Mouse (Mus musculus): Measurements from ENCODE around the gene Slc8a1.

The Slc8a1 gene

DNA sequence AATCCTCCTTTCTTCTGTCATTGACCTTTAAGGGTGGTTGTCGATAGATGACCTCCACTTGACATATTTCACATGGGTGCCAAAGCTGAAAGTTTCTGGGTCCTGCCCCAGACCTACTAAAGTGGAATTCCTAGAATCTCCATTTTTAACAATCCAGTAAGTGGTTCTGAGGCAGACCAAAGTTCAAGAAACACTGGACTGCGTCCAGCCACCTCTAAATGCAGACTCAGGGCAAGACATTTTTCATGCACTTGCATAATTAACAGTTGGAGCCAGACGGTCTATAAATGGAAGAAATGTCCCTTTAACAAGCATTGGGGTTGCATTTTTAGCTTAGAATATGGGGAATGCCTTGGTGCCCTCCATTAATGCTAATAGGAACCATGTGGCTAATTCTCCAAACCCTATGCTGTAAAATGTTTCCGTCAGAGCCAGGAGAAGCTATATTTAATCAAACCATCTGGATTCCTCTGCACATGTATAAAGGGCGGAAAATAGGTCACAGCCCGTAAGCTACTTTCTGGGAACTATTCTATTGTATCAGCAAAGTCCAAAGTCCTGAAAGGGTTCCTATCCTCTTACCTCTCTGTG is 224.7 kb downstream of the Slc8a1 start:
- no peak for DNase-seq (ENCODE audit: low spot score)

- DNase-seq (ENCODE audit: low spot score) = no peak
Observed at GRCm38 (mm10) chr17:81505162-81505685, 233.0 kb downstream of the Slc8a1 start.

GRCm38 (mm10) chr17:81504040-81504439 is 234.1 kb downstream of the Slc8a1 start:
- DNase-seq (ENCODE audit: low spot score) = no peak

GRCm38 (mm10) chr17:81502732-81503131 is 235.4 kb downstream of the Slc8a1 start:
- DNase-seq (ENCODE audit: low spot score) = no peak

DNA sequence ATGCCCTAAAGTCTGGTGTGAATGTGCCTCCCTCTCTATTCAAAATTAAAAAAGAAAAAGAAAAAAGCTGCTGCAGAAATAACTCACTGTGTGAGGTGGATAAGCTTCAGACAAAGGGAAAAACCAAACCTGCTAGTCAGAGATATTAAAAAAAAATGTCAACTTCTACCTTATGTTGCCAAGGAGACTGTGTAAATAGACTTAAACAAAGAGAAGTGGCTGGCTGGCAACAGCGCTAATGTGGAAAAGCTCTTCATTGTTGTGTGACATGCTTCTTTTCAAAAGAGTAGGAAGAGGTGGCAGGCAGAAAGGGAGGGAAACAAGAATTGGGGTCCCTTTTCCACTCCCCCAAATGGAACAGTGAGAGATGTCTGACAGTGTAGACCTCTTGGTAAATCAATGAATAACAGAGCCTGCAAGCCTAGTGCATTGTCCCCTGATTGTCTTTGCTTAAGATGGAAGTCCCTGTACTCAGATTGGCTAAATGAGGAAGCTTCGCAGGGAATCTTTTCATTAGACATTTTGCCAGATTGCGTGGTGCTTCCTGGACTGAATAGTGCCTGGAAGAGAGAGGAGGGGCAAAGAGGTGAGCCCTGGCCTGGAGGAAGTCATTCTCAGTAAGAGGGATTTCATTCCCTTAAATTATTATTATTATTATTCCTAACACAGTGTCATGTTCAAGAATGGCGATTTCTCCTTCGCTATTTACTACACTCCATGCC is 237.3 kb downstream of the Slc8a1 start:
- no peak for DNase-seq (ENCODE audit: low spot score)

DNA sequence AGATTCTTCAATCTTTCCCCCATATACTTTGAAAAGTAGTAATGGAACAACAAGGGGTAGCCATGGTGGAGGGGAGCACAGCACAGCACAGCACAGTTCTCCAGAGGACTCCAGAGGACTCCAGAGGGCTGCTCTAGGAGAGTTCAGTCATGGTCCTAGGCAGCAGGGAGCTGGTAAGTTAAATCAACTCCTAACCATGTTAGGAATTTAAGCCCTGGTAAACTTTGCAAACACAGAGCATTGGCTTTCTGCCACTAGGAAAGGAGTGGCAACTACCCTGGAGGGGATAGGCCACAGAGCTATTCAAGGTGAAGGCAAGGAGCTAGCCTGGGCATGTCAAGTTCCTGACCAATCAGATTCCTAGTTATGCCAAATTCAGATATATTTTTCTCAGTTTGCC is 240.3 kb downstream of the Slc8a1 start:
- DNase-seq (ENCODE audit: low spot score) = no peak

- no peak for DNase-seq (ENCODE audit: low spot score)
Observed at GRCm38 (mm10) chr17:81496616-81497015, 241.6 kb downstream of the Slc8a1 start.

- no peak for DNase-seq (ENCODE audit: low spot score)
Observed at GRCm38 (mm10) chr17:81492216-81492865, 245.8 kb downstream of the Slc8a1 start.

DNA sequence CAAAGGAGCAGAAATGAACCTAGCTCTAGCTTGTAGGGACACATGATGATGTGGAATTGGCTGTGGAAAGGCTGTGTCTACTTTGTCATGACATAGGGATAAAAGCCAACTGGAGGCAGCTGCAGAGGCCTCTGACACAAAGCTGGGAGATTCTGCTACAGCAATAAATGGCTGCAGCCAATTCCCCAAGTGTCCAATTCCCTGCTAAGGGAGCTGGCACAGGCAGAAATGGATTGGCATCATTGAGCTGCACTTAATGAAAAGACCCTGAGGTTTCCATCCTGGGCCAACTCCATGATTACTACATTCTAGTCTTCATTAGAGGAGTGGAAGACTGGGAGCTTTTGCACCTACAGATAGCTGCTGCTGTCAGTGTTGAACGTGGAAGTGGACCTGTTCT is 251.8 kb downstream of the Slc8a1 start:
- no peak for DNase-seq (ENCODE audit: low spot score)

GRCm38 (mm10) chr17:81481843-81482490 is 256.2 kb downstream of the Slc8a1 start:
- no peak for DNase-seq (ENCODE audit: low spot score)

DNA sequence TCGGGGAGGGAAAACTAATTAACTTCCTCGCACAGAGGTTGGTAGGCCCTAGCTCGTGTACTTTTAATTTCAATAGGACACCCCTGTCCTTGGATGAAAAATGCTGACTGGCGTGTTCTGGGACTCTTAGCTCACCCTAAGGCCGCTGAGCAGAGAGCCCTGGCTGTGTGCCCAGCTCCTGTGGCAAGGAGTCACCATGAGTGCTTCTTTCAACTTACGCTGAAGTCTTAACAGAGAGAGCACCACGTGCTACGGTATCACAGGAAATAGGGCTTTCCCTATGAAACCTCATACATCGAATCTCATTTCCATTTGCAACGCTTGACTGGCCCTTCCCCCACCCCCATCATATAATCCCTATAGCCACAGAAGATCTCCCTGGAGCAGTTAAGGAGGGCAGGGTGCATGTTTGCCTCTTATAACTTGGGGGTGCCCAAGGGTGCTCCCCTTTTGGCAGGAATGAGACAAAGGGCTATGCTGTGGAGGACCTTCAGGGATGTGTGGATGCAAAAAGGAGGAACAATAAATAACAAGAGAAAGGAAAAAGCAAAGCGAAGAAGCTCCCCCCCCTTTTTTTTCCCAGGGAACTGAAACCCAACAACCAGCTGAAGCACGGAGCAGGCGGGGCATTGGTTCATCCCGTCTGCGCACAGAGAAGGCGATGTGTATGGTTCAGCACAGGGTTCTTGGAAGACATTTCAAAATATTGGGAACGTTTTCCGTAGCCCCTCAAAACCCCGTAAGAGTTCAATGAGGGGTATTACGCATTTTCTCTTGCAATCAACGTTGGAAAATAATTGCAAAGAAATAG is 257.6 kb downstream of the Slc8a1 start:
- DNase-seq (ENCODE audit: low spot score) = no peak

DNA sequence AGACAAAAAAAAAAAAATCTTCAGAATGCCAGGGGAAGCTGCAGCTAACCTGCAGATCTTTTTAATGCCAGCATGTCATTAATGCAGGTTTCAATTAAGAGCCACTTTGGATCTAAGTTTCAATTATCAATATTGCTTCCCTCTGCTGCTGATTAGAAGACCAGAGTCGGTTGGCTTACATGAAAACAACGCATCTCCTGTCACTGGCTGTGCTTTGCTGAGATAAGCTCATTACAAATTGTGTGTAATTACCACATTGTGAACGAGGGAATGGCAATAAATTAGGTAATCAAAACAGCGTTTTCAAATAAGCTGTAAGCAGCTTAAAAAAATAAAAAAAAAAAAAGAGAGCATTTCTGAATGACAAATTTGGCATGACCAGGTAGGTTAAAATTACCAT is 258.4 kb downstream of the Slc8a1 start:
- DNase-seq (ENCODE audit: low spot score) = no peak

DNA sequence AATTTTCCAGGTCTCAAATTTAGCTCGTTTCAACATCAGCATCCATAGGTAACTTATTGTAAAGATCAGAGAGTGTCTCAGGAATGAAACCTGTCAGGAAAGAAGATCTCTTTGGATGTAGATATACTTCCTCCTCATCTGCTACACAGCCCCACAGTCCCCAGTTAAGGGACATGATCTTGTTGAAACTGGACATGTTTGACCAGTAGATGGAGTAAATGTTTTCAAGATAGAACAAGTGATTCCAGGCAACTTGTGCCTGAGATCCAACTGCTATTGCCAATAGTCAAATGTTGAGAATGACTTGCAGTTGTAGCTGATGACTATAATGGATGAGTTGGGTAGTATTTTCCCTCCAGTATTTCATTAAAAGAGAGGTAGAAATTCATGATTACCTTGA is 260.8 kb downstream of the Slc8a1 start:
- DNase-seq (ENCODE audit: low spot score) = no peak

DNA sequence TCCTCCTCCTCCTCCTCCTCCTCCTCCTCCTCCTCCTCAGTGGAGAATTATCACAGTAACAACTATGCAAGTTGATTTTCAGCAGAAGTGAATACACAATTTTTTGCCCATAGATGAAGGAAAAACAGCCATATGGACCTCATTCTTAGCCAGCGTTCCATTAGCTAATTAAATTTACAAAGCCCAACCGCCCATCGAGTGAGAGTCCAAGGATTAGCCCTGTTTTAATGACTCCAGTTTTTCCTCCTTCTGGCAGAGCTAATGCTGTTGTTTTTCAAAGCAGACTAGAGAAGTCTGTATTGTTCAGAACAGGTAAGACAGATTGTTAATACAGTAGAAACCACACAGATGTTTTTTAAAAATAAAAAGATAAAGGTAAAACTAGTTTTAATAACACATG is 264.8 kb downstream of the Slc8a1 start:
- no peak for DNase-seq (ENCODE audit: low spot score)

DNA sequence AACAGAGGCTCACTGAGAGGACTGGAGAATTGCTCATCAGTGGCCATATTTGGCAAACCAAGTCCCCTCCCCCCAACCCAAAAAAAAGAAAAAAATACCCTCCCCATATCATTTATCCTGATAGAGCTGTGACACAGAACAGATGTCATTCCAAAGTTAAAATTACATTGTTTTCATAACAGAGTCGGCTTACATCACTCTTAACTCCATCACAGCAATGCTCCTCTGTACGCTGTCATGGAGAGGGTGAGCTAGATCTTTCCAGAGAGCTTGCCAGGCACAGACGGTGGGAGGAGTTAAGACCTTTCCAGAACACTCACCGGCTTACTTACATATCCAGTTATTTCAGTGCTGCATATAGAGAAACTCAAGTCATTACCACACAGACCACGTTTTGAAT is 269.2 kb downstream of the Slc8a1 start:
- DNase-seq (ENCODE audit: low spot score) = no peak

GRCm38 (mm10) chr17:81459379-81459778 is 278.8 kb downstream of the Slc8a1 start:
- no peak for DNase-seq (ENCODE audit: low spot score)

- no peak for DNase-seq (ENCODE audit: low spot score)
Observed at GRCm38 (mm10) chr17:81455977-81456376, 282.2 kb downstream of the Slc8a1 start.

DNA sequence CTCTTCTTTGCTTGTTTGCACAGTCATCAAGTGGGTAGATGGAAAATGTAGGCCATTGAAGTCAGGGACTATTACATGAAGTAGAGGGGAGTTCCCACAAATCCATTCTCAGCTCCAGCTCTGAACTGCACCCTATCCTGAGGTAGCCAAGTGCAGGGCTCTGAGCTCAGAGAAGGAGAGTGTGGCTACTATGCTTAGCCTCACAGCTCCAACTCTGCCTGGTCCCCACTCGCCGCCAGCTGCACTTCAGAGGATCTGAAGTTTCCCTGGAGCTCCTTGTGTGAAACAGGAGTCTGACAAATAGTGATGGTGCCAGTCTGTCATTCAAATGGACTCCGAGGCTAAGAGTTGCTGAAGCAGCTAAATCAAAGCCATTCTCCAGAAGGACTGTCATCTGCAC is 282.9 kb downstream of the Slc8a1 start:
- DNase-seq (ENCODE audit: low spot score) = no peak

GRCm38 (mm10) chr17:81441463-81441862 is 296.7 kb downstream of the Slc8a1 start, which contains the start of gene Gm11096:
TSS of gene Gm11096 (plus strand) at chr17:81441763.
- no peak for DNase-seq (ENCODE audit: low spot score)

DNA sequence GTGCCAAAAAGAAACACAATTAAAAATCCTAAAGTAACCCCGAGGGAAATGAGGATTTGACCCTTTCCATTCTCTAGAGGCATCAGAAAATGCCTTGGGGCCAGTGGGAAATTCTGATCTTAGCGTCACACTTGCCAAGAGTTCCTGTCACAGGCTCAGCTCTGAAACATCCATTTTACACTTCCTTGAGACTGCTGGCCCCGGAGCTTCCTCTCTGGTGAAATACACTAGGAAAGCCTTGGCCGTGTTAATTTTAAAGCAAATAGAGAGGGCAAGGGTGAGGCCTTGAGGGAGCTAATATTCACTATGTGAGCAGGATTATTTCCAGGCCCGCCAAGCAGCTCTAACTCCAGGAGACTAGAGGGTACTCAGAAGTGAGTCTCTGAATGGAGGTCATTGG is 305.0 kb downstream of the Slc8a1 start:
- DNase-seq (ENCODE audit: low spot score) = no peak

DNA sequence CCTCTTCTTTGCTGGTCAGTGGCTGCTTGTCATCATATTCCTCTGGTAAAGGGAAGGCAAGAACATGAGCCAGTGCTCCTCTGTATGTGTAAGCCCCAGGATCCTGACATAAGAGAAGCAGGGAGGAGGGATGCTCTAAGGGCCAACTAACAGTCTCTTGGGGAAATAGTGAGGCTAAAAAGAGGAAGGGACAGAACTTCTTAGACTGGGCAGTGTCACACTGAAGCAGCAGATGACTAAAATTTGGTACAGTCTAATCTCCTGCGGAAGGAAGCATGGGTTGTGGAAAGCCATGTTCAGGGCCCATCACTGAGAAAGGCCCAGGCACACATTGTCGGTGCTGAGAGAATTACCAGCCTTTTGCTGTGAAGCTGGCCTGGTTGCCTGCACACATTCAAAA is 305.4 kb downstream of the Slc8a1 start:
- no peak for DNase-seq (ENCODE audit: low spot score)

GRCm38 (mm10) chr17:81427245-81427644 is 310.9 kb downstream of the Slc8a1 start:
- DNase-seq (ENCODE audit: low spot score) = no peak
